Mouse (Mus musculus) thymus, adult 2 months (tissue): Measurements from ENCODE around the gene Bcas3.

Experiments used
- CTCF ChIP-seq: fragments of 200-500 bp; IDR thresholded peaks from 2 replicates; pipeline ENCODE4 v1.5.1; 2012; ENCODE audit warnings: mild to moderate bottlenecking, control low read depth, low read length, moderate library complexity, borderline replicate concordance; ENCODE audit not compliant: control insufficient read depth, poor library complexity, insufficient read depth; ENCODE audit errors: extremely low read depth
- POLR2A ChIP-seq: fragments of 200-500 bp; IDR thresholded peaks from 2 replicates; pipeline ENCODE4 v1.6.1; 2012; ENCODE audit warnings: mild to moderate bottlenecking, low read length, control low read depth, moderate library complexity; ENCODE audit not compliant: control insufficient read depth, poor library complexity, insufficient read depth; ENCODE audit errors: extremely low read depth

DNA sequence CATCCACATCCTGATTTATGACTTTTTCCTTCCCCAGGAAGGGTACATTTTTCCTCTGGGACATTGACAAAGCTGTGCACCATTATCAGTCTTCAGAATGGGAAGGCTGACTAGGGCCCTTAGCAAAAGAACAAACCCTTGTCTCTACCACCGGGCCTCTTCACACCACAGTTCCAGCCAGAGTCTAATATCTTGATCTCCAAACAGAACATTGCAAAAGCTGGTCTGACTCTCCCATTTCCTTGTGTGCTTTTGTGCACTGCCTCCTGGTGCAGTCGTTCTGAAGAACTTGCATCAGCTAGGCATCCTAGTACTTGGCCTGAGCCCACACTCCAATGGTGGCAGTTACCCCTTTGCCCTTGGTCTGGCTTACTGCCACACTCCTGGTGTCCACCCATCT is 425.0 kb downstream of the Bcas3 start:
- TF ChIP-seq CTCF (no peak), POLR2A (no peak)
